Mouse (Mus musculus) right cerebral cortex, postnatal 14 days (tissue): ENCODE results near the gene Eif4h.

Experiments used
- DNase-seq: peaks from one replicate; pipeline ENCODE4 v3.0.0; 2022

Eif4h gene

DNA sequence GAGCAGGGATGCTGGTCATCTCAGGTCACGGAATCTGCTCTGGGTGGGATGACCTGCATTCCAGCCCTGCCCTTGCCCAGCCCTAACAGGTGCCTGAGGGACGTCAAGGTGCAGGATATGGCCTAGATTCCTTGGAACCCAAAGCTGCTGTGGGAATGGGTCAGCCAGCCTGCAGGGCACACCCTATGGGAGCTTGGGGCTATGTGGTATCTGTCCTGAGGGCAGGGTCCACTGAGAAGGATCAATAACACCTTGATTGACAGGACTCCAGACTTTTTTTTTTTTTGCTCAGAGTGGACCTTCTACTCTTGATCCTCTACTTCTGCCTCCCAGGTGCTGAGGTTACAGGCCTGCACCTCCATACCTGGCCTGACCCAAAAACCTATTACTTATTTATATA is 8.1 kb upstream of the Eif4h start:
- no peak for DNase-seq

DNA sequence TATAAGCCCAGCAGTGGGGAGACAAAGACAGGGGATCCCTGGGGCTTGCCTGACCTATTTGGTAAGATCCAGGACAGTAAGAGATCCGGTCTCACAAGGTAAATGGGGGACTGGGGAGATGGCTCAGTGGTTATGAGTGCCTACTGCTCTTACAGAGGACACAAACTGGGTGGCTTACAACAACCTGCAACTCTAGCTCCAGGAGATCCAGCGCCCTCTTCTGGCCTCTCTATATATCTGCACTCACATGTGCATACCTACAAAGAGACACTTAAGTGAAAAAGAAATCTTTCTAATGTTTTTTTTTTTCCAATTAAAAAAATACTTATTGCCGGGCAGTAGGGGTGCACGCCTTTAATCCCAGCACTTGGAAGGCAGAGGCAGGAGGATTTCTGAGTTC is 7.2 kb upstream of the Eif4h start:
- DNase-seq = no peak

DNA sequence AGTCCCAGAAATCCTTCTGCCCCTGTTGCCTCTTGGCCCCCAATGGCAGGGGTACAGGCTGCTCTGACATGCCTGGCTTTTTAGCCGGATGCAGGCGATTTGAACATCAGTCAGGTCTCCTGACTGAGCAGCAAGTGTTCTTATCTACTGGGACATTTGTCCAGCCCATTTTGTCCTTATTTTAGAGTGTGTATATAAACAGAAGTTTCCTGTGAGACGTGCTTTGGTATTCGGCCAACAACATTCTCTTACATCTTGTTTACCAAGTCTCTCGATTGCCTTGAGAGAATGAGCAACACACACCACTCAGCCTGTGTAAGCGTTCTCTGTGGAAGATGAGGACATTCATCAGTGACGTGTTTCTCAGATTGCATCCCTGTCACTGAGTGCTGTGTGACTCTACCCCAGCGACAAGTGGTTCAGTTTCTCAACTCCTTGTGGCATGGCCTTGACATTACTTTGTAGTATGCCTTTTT is 5.4 kb upstream of the Eif4h start:
- DNase-seq = no peak

DNA sequence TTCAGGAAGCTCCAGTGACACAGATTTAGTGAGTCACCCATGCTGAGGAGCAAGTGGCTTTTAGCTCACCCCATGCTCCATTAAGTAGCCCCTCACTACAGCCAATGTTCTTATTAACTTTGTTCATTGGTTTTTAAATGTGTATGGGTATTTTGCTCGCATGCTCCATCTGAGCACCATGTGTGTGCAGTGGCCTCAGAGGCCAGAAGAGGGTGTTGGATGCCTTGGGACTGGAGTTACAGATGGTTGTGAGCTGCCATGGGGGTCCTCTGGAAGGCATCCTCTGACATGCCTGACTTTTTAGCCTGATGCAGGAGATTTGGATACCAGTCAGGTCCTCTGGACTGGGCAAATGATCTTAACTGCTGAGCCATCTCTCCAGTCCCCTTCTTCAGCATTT is 4.8 kb upstream of the Eif4h start:
- DNase-seq = no peak

DNA sequence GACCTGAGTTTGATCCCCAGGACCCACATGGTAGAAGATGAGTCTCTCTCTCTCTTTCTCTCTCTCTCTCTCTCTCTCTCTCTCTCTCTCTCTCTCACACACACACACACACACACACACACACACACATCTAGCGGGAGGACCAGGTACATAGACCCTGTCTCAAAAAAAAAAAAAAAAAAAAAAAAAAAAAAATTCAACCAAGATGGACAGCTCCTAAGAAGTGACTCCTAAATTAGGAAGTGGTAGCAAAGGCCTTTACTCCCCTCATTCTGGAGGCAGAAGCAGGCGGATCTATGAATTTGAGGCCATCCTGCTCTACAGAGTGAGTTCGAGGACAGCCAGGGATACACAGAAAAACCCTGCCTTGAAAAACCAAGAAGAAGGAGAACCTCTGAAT is 1.1 kb upstream of the Eif4h start:
- no peak for DNase-seq

DNA sequence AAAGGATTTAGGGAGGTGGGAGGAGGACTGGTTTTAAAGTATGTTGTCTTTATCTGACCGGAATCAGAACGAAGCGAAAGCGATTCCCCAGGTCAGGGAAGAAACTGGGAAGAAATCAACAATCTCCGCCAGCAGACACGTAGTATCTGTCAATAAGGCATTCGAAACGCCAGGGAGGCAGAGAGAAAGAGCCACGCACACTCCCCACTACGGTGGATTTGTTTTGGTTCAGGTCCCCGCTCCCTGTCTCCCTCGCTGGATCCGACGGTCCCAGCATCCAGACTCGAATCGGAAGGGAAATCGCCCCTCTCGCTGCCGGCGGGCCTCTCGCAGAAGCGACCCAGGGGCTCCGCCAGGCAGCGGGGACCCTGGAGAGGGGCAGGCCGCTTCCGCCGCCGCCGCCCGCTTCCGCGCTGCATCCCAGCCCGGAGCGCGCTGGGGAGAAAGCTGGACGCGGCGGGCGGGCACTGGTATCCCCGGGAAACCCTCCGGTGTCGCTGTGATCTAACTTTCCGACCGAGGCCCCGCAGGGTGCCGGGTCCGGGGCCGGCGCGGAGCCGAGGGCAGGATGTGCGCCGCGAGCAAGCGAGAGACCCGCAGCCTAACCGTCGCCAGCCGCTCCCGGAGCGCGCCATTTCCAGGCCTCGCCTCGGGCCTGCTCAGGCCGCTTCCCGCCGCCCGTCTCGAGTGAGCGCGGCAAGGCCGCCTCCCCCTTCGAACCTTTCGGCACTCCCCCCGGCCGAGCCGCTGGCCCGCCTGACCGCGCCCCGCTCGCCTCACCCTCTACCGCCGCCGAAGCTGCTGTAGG is 625 bp downstream of the Eif4h start:
- DNase-seq = no peak

DNA sequence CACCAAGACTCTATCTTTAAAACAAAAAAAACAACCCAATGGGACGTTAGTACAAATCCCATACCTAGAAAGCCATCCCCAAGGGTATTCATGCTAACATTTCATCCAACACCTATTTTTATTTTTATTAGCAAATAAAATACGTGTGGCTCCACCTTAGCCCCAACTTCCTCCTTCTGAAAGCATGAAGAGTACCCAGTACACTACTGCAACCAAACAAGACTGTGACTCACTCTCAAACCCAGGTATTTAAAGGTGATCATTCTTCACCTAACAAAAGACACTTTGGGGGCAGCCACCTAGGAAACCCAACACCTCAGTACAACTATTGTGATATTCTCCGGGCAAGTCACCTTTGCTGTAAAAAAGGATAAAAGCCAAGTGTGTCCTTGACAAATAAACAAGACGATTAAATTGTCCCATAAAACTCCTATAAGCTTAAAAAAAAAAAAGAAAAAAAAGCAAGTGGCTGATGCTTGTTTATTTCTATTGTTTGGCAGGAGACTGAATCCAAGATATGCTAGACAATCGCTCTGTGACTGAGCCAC is 1.4 kb downstream of the Eif4h start:
- DNase-seq = no peak

DNA sequence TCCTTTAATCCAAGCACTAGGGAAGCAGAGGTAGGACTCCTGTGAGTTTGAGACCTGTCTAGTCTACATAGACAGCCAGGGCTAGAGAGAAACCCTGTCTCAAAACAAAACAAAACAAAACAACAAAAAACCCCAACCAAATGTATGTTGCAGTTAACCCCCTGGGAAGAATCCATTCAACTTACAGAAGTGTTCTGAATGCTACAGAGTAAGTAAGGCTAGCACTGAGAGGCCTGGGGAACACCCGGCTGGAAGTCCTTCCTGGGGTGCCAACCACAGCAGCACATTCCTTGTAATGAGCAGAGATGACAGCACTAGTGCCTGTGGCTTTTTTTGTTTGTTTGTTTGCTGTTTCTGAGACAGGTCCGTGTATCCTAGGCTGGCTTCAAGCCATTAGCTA is 6.4 kb downstream of the Eif4h start:
- DNase-seq = no peak

DNA sequence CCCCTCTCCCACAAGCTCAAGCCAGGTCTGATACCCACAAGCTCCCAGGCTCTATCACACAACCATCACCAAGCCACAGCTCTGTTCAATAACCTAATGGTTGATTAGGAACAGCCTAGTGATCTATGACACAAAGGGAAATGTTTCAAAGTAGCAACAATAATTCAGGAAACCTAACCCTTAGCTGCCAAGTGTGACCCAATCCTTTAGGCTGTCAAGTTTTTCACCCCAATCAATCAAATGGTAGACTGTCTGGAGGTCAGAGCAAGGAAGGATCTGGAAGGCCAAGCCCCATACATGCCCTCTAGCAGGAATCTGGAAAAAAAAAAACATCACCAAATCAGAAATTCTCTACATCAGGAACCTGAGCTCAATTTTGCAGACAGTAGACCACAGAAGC is 8.5 kb downstream of the Eif4h start:
- no peak for DNase-seq

DNA sequence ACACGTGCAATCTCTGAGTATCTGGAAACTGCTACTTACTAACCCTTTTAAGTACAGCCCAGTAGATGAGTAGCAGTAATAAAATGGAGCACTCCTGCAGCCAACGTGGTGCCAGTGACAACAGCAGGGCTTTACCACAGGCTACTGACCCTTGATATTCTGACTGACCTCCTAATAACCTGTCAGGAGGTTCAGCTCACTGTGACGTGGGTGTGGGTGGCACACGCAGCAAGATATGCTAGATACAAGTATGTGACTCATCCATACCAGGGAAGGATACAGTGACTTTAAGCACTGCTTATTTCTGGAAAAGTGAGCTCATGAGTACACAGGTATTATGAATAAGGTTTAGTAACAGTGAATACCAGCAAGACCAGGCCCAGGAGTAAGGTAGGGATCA is 9.8 kb downstream of the Eif4h start:
- no peak for DNase-seq

DNA sequence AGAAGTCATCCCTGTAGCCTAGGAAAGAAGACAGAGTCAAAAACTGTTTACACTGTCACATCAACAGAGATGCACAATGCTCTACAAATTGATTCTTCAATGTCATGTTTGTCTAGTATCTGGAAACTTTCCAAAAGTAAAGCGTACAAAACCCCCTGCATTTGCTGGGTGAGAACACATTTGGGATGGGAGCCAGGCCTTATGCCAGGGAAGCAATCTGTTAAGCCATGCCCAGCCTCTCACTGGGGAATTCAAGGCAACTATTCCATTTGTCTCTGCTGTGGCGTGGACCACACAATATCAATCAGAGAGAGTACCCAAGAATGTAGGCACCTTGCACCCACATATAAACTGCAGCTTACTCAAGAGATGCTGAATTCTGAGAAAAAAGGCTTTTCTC is 17.2 kb downstream of the Eif4h start:
- no peak for DNase-seq

DNA sequence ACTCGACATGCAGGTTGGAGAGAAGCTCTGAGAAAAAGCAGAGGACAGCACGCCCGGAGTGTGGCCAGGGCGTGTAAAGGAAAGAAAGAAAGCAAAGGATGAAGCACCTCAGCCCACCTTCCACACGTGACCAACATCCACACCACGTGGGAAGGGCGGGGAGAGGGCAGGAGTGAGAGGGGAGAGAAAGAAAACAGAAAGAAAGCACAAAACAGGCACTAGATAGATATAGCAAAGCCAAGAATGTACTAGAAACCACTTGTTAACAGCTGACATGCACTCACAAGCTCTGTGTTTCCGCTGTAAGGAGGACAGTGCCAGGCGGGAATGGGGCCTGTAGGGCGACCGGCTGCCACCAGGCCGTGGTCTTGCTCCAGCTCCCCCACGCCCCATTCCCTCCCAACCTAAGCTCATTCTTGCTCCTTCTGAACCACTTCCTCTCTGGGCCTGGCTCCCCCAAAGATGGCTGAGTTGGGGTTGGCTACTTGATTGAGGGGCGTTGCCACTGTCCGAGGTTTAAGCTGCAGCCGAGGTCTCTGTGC is 18.1 kb downstream of the Eif4h start:
- no peak for DNase-seq

DNA sequence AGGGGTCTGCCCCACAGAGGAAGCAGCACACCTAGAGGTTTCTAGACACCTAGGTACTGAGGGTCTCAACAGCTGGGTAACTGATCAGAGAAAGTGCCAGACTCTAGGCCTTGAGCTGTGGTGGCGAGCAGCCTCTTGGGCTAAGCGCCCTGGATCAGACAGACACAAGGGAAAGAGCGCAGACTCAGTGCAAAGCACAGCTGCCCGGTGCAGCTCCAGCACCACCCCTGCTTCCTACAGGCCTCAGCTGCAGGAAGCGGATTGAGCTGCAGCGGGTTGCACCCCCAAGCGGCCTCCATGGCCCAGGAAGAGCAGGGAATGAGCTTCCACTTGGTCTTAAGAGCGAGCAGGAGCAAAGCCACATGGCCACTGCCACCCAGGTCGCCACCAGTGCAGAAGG is 18.8 kb downstream of the Eif4h start:
- DNase-seq = no peak

DNA sequence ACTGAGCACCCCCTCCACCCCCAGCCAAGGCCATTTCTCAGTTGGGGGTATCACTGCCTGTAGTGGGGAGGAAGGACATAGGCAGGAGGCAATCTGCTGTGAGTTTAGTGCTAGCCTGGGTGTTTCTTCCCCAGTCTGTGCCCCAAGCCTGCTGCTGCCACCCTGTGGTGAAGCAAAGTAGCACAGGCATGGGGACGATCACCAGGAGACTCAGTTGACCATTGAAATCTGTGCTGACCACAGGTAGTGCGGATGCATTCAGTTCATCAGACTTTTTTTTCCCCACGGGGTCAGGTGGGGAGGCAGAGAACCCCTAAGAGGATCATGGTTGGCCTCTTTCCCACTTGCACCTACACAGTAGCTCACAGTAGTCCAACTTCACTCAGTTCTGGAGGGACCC is 22.2 kb downstream of the Eif4h start:
- peak; percentile 65 for DNase-seq

DNA sequence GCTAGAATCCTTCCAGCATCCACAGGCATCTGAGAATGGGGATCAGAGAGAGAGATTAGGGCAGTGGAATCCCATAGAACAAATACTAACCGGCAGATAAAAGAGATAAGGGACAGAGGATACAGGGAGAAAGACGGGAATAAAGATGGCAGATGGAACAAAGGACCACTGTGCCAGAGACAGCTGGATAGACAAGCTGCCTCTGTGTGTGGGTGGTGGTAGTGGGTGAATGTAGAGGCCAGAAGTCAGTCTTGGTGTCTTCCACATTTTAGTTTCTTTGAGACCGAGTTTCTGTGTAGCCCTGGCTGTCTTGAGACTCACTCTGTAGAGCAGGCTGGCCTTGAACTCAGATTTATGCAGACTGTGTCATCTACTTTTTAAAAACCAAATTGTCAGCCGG is 23.5 kb downstream of the Eif4h start:
- no peak for DNase-seq

DNA sequence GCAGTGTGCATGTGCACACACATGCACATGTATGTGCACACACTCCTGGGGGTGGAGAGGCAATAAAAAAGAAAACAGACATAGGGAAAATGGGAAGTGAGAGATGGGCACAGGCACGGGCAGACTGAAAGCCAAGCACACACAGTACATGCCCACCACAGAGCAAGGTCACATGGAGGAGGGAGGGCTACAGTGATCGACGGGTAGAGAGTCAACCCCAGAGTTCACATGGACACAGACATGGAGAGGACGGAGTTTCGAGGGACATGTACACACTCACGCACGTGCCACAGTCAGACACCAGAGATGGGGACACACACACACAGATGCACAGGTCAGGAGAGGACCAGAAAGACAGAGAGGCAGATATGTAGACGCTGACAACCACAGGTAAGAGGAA is 23.9 kb downstream of the Eif4h start:
- no peak for DNase-seq

DNA sequence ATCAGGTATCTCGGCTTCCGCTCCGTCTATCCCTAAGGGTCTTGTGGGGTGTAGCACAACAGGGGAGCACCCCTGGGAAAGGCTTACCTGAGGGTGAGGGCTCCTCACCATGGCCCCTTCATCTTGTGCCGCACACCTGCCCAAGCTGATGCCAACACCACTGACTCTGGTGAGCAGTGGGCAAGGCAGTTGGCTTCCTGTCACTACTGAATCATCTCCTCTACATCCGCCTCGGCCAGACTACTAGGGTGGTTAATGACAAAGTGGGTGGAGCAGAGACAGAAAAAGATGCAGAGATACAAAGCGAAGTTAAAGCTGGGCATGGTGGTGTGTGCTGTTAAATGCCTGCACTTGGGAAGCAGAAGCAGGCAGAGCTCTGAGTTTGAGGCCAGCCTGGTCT is 24.5 kb downstream of the Eif4h start, which contains the start of gene Lat2:
TSS of gene Lat2 (minus strand) at position 224 of the 400 bp plus-strand sequence.
- DNase-seq = no peak

DNA sequence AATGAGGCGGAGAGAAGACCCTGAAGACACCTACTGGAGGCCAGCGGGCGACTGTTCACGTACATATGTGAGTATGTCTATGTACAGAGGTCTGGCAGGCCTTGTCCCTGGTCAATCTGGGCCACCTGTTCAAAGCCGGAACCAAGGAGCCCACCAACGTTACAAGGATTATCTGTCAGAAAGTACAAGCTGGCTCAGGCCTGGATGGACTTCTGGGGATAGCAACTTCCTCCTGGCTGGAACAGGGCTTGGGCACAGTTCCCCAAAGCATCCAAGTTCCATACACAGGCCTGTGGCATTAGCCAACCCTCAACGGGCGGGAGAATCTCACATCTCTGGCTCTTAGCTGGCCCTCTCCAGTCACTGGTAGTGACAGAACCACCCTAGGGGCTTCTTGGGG is 25.0 kb downstream of the Eif4h start:
- no peak for DNase-seq

DNA sequence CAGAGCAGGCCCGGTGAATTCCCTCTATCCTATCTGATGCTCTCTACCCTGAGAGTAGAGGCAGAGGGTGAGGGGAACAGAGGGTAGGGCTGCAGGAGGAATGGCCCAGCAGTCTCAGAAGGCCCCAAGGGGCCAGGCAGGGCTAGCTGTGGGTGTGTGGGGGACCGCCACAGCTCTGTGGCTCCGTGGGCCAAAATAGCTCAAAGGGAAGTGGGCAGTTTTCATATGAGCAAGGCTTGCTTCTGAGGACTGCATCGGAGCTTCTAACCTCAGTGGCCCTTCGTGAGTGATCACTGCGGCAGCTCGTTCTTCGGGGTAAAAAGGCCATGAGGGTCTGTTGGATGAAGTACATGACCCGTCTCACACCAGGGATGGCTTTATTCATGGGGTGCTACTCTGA is 25.6 kb downstream of the Eif4h start:
- no peak for DNase-seq

DNA sequence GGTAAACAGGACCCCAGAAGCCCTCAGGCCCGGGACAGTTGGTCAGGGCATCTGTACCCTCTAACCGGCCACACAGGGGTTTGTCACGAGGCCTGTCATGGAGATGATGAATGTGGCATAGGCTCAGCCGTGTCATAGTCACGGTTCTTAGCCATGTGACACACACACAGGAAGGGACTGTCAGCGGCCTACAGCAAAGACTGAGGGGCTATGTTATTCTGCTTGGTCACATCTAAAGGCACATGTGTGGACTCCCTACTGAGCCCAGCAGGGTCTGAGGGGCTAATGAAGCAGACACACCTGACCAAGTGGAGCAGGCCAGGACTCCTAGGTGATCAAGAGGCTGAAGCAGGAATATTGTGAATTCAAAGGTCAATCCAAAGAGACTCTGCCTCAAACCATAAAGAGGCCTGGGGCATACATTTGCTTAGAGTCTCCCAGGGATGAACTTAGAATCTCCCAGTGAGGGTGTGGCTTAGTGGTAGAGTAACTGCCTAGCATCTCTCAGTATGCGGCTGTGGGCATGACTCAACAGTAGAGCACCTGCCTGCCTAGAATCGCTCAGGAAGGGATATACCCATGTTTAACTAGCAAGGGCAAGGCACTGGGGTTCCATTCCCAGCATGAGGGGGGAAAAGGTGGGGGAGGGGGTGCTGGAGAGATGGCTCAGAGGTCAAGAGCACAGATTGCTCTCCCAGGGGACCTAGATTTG is 27.3 kb downstream of the Eif4h start:
- no peak for DNase-seq

DNA sequence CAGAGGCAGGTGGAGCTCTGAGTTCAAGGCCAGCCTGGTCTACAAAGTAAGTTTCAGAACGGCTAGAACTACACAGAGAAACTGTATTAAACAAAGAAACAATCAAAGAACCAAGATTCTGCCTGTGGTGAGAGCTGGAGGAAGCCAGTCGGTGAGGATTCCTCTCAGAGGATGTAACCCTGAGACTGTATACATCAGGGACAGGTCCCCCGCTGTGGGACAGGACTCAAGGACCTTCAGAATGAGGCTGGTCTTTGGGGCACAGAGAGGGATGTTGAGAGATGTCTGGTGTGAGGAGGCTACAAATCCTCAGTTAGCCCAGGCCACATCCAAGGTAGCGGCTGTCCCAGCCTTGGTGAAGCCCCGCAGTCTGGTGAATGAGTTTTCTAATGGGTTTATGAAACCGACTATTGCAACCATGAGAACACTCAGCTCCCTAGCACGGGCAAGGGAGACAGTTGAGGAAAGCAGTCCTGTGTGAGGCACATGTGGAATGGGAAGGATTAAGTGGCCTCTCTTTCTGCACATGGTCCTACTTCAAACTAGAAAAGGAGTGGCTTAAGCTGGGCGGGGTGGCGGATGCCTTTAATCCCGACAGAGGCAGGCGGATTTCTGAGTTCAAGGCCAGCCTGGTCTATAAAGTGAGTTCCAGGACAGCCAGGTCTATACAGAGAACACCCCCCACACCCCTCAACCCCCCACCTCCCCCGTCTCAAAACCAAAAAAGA is 29.2 kb downstream of the Eif4h start:
- no peak for DNase-seq

DNA sequence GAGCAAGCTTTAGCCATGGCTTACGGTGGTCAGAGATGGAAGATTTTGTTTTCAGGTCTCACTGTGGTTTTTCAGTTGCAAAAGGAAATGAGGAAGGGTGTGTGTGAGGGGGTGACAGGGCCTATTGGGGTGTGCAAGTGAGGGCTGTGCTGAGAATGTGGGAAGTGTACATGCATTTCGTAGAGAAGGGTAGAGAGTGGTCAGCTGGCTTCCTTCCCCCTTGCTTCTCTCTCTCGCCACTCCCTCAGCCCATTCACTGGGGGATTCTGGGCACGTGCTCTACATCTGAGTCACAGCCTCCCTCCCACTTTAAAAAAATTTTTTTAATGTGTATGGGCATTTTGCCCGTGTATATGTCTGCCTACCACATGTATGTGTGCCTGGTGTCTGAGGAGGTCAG is 32.2 kb downstream of the Eif4h start:
- DNase-seq = no peak

DNA sequence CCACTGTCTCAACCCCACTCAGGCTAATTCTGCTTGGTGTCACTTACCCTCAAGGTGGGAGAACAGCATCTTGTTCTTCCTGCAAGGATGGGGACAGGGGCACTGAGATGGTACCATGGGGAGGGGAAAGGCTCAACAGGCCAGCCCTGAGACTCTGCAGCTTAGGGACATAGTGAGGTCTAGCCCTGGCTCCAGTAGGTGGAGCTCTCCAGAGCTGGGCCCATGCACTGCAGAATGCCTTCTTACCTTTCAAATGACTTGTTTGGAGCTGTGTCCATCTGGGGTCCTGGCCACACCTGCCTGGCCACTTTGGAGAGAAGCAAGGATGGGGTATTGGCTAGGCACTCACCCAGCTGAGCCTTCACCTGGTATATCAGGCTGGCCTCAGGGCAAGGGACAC is 33.0 kb downstream of the Eif4h start:
- no peak for DNase-seq
